Mouse (Mus musculus) brain, adult 10 weeks (tissue): ENCODE measurements around the gene F11r. TPM values are rescaled to one million over a fixed set of nuclear protein-coding genes. Genes with fewer than 3 reads are reported as not detected.

Source experiments
- polyA plus RNA-seq: library from polyadenylated mRNA; stranded (reverse); fragments of 350-450 nt; fragmentation: Illumina TruSeq; extraction: RNeasy Lipid Tissue Mini Kit (QIAGEN cat#74804); gene quantifications from one replicate; pipeline ENCODE4 v1.2.3, GENCODE M21; 2015; ENCODE audit warnings: low read depth, low replicate concordance

F11r gene
- polyA plus RNA-seq = 10.4 TPM

GRCm38 (mm10) chr1:171437264-171438013, at the start of gene F11r:
Gene F11r (plus strand): TSS chr1:171437535.

GRCm38 (mm10) chr1:171388376-171389102, 48.8 kb upstream of the F11r start, which contains the start of gene Arhgap30:
Gene Arhgap30 (plus strand): TSS chr1:171388954.

GRCm38 (mm10) chr1:171410947-171411484, 26.3 kb upstream of the F11r start, which contains the start of gene Usf1:
Gene Usf1 (plus strand): TSS chr1:171411313.

GRCm38 (mm10) chr1:171418660-171419059, 18.7 kb upstream of the F11r start, which contains the start of gene Tstd1:
Gene Tstd1 (plus strand): TSS chr1:171418872.

DNA sequence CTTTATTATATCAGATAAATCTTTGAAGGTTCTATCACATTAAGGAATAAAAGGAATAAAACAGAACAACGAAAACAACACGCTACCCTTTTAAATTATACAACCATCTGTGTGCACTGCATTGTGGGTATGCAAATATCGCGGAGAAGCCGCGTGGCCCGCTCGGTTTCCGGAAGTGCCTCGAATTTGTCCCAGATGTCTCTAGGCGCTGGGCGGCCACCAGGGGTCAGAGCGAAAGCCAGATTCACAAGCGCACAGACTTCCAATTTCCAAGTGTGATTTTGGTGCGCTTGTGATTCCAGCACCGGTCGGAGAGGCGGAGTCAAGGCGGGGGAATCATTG, 65.9 kb downstream of the F11r start, which contains the start of gene Alyref2:
Gene Alyref2 (plus strand): TSS at position 229 of the 342 bp plus-strand sequence.

Other genes starting within 250 kb of the F11r start
- 282 TPM for gene Pcp4l1, start 241.3 kb upstream of the F11r start, polyA plus RNA-seq
- 0.48 TPM for gene Nr1i3, start 223.6 kb upstream of the F11r start, polyA plus RNA-seq
- gene Tomm40l, start 215.0 kb upstream of the F11r start, polyA plus RNA-seq = 118 TPM
- gene Apoa2, start 212.5 kb upstream of the F11r start, polyA plus RNA-seq = 6.9 TPM
- gene Fcer1g, start 203.2 kb upstream of the F11r start, polyA plus RNA-seq = 35.4 TPM
- gene Adamts4, start 187.1 kb upstream of the F11r start, polyA plus RNA-seq = 15.3 TPM
- gene Ndufs2, start 186.1 kb upstream of the F11r start, polyA plus RNA-seq = 322 TPM
- 44.0 TPM for gene B4galt3, start 167.2 kb upstream of the F11r start, polyA plus RNA-seq
- 35.3 TPM for gene Ppox, start 156.3 kb upstream of the F11r start, polyA plus RNA-seq
- 47.5 TPM for gene Usp21, start 149.5 kb upstream of the F11r start, polyA plus RNA-seq
- 187 TPM for gene Ufc1, start 142.5 kb upstream of the F11r start, polyA plus RNA-seq
- 42.7 TPM for gene Dedd, start 108.4 kb upstream of the F11r start, polyA plus RNA-seq
- 59.9 TPM for gene Nit1, start 91.9 kb upstream of the F11r start, polyA plus RNA-seq
- 221 TPM for gene Pfdn2, start 91.9 kb upstream of the F11r start, polyA plus RNA-seq
- 5.8 TPM for gene Klhdc9, start 76.7 kb upstream of the F11r start, polyA plus RNA-seq
- gene Nectin4, start 67.4 kb upstream of the F11r start, polyA plus RNA-seq = 4.8 TPM
- gene Arhgap30, start 48.6 kb upstream of the F11r start, polyA plus RNA-seq = 2.2 TPM
- 125 TPM for gene Usf1, start 26.2 kb upstream of the F11r start, polyA plus RNA-seq
- gene Tstd1, start 18.7 kb upstream of the F11r start, polyA plus RNA-seq = not detected
- gene Alyref2, start 65.9 kb downstream of the F11r start, polyA plus RNA-seq = 6.3 TPM
- gene Itln1, start 97.8 kb downstream of the F11r start, polyA plus RNA-seq = not detected
- not detected for gene Cd244a, start 121.7 kb downstream of the F11r start, polyA plus RNA-seq
- gene Ly9, start 169.9 kb downstream of the F11r start, polyA plus RNA-seq = 0.21 TPM
- gene Slamf7, start 215.5 kb downstream of the F11r start, polyA plus RNA-seq = not detected
- 2.5 TPM for gene Cd48, start 244.5 kb downstream of the F11r start, polyA plus RNA-seq